Mouse (Mus musculus) liver, embryonic 18 days (tissue): ENCODE results near the gene Alx3. TPM values are rescaled to one million over a fixed set of nuclear protein-coding genes. Genes with fewer than 3 reads are reported as not detected.

Source experiments
- polyA plus RNA-seq: library from polyadenylated mRNA; depleted of rRNA; stranded (reverse); fragments of >200 nt; gene quantifications from 2 replicates; pipeline ENCODE4 v1.2.3, GENCODE M21; 2012; rRNA removed

Gene Alx3
- 0.01 TPM in 1 of 2 replicates, not detected in the other for polyA plus RNA-seq

GRCm38 (mm10) chr3:107594662-107595263, at the start of gene Alx3:
Gene Alx3 (plus strand): TSS chr3:107595031.

GRCm38 (mm10) chr3:107554842-107555241, 40.0 kb upstream of the Alx3 start, which contains the start of gene Ubl4b:
Gene Ubl4b (minus strand): TSS chr3:107555073.

GRCm38 (mm10) chr3:107630682-107631522, 36.1 kb downstream of the Alx3 start, which contains the start of gene Gm10961:
Gene Gm10961 (plus strand): TSS chr3:107631322.

GRCm38 (mm10) chr3:107631523-107631958, 36.7 kb downstream of the Alx3 start, which contains the start of gene Strip1:
Gene Strip1 (minus strand): TSS chr3:107631694.

Other genes with a start within 250 kb of the Alx3 start
- gene Kcnc4, start 135.5 kb upstream of the Alx3 start, polyA plus RNA-seq = 0.01 TPM in 1 of 2 replicates, not detected in the other
- 0.05 and 0.06 TPM in 2 replicates for gene Slc6a17, start 77.0 kb upstream of the Alx3 start, polyA plus RNA-seq
- gene Ubl4b, start 40.0 kb upstream of the Alx3 start, polyA plus RNA-seq = not detected in 2 replicates
- gene Gm10961, start 36.3 kb downstream of the Alx3 start, polyA plus RNA-seq = not detected in 2 replicates
- 10.2 and 10.7 TPM in 2 replicates for gene Strip1, start 36.7 kb downstream of the Alx3 start, polyA plus RNA-seq
- gene Ahcyl1, start 101.5 kb downstream of the Alx3 start, polyA plus RNA-seq = 34.1 and 38.5 TPM in 2 replicates
- 5.3 and 6.5 TPM in 2 replicates for gene Csf1, start 165.4 kb downstream of the Alx3 start, polyA plus RNA-seq